Mouse (Mus musculus) hindbrain, embryonic 12.5 days (tissue): ENCODE results near the gene Hsd17b14. TPM values are rescaled to one million over a fixed set of nuclear protein-coding genes. Genes with fewer than 3 reads are reported as not detected.

Source experiments
- ATAC-seq: fragments of 200-750 bp; cut with Nextera tagmentation; 2 replicates; pipeline ENCODE4 v1.8.0; 2017; ENCODE audit warnings: moderate TSS enrichment; ENCODE audit not compliant: low FRiP score
- H3K27ac ChIP-seq: fragments of 300-500 bp; sonication (generic); 2 replicates; pipeline ENCODE4 v1.5.1; 2016; ENCODE audit warnings: mild to moderate bottlenecking
- H3K27me3 ChIP-seq: fragments of 300-500 bp; sonication (generic); 2 replicates; pipeline ENCODE4 v1.6.1; 2016; ENCODE audit warnings: mild to moderate bottlenecking
- H3K36me3 ChIP-seq: fragments of 300-500 bp; sonication (generic); 2 replicates; pipeline ENCODE4 v1.6.1; 2016; ENCODE audit warnings: mild to moderate bottlenecking
- H3K4me1 ChIP-seq: fragments of 300-500 bp; sonication (generic); 2 replicates; pipeline ENCODE4 v1.6.1; 2016
- H3K4me2 ChIP-seq: fragments of 300-500 bp; sonication (generic); replicated peaks from 2 replicates; pipeline ENCODE4 v1.6.1; 2016; ENCODE audit warnings: mild to moderate bottlenecking
- H3K4me3 ChIP-seq: fragments of 300-500 bp; sonication (generic); 2 replicates; pipeline ENCODE4 v1.5.1; 2016; ENCODE audit warnings: mild to moderate bottlenecking
- H3K9ac ChIP-seq: fragments of 300-500 bp; sonication (generic); 2 replicates; pipeline ENCODE4 v1.6.1; 2016; ENCODE audit warnings: mild to moderate bottlenecking, moderate library complexity
- H3K9me3 ChIP-seq: fragments of 300-500 bp; sonication (generic); replicated peaks from 2 replicates; pipeline ENCODE4 v1.6.1; 2016; ENCODE audit warnings: mild to moderate bottlenecking
- WGBS: fragments of 180-500 bp; shearing (Covaris S2); methylation state at CpG from one replicate; pipeline ENCODE4 v1.1.7; 2016; 5-methylcytosine and 5-hydroxymethylcytosine counted together
- polyA plus RNA-seq: library from polyadenylated mRNA; unstranded; fragments of >200 nt; fragmentation: Nextera tagmentation; extraction: Ambion mirVana; gene quantifications from 2 replicates; pipeline ENCODE4 v1.2.1, GENCODE M21; 2016

Gene Hsd17b14
- polyA plus RNA-seq, 1 experiment from 2014 or later: 0.79 TPM

DNA sequence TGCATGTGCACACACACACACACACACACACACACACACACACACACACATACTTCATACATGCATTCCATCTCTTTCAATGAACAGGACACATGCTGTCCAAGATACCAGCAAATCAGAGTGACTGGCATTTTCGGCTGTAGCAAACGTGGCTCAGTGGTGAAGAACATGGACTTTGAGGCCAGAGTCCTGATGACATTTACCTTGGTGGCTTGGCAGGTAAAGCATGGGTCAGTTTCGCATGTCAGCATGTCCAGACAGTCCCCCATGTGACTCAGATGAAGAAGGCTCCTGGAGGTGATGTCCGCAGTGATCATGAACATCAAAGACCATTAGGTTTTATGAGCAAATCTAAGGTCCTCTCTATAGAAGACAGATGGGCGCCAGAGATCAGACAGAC, 42.3 kb downstream of the Hsd17b14 start:
- whole genome bisulfite sequencing: 88% methylated on average over 5 of the region's 5 CpGs
- ATAC-seq: no peak

DNA sequence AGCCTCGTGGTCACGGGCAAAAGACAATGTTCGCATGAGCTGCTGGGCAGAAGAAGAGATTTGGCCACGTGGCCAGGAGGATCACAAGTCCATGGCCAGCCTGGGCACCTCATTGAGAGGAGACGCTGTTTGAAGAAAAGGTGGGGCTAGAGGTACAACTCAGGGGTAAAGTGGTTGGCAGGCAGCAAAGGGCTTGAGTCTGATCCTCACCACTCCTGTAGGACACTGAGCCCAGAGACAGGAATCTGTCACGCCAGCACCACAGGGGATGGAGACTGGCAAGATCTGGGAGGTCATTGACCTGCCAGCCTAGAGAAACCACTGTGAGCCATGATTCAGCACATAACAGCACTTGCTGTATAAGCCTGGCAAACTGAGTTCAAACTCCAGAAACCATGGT, 42.8 kb downstream of the Hsd17b14 start:
- Histone ChIP-seq H3K4me1 (no peaks in the 10 kb centered on the region), H3K9me3 (no peaks in the 10 kb centered on the region), H3K4me2 (no peak overlapping the region), H3K36me3 (no peaks in the 10 kb centered on the region), H3K9ac (no peak overlapping the region), H3K27ac (no peak overlapping the region), H3K27me3 (no peaks in the 10 kb centered on the region), H3K4me3 (no peak overlapping the region)
- no peak for ATAC-seq
- WGBS: 90% methylated on average over 6 of the region's 6 CpGs

More for the DNA sequence above, 42.3 kb downstream of the Hsd17b14 start:
- no peaks in the 10 kb centered on the region for H3K36me3 ChIP-seq
- H3K4me1 ChIP-seq: no peaks in the 10 kb centered on the region
- H3K4me2 ChIP-seq: no peak overlapping the region
- no peaks in the 10 kb centered on the region for H3K9me3 ChIP-seq
- no peak overlapping the region for H3K4me3 ChIP-seq
- H3K9ac ChIP-seq: no peak overlapping the region
- H3K27ac ChIP-seq: no peak overlapping the region
- H3K27me3 ChIP-seq: no peaks in the 10 kb centered on the region

DNA sequence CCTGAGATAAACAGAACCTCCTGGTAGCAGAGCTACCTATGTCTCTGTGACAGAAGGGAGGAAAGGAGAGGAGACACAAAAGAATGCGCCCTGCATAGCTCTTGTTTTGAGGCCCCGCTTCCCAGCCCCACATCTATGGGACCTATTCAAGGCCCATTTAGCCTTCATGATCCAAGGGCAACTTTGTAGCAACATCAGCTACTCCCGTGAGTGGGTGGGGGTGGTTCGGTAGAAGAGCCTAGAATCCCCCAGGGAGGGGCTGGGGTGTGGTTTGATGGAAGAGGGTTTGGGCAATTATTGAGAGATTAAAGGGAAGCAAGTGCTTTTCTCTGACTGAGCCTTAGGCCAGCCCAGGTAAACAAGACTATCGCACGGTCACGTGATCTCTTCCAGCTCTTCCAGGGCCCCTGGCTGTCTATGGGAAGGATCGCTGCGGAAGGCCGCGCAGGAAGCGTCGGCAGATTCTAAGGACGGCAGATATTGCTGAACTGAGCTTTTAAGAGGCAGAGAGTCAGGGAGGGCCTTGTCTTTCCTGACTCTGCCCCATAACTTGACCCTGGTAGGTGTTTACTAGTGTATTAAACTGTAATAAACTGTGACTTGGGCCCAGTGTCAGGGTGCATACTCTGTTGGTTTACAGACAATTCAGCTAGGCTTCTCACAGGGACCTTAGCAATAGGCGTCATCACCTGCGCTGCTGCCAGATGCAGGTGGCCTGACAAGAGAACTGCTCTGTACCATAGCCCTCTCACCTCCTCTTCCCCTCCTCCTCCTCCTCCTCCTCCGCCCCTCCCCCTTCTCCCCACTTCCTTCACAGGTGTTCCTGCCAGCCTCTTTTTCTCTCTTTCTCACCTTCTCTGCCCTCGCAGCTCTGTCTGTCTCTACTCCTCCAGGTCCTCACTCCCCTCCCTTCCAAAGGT, 44.5 kb downstream of the Hsd17b14 start:
- Histone ChIP-seq H3K4me2 (no peak overlapping the region), H3K4me3 (no peak overlapping the region), H3K9me3 (no peaks in the 10 kb centered on the region), H3K9ac (no peak overlapping the region), H3K36me3 (no peaks in the 10 kb centered on the region), H3K4me1 (no peaks in the 10 kb centered on the region), H3K27me3 (no peaks in the 10 kb centered on the region), H3K27ac (no peak overlapping the region)
- no peak for ATAC-seq
- WGBS: 47% methylated on average over 18 of the region's 18 CpGs

DNA sequence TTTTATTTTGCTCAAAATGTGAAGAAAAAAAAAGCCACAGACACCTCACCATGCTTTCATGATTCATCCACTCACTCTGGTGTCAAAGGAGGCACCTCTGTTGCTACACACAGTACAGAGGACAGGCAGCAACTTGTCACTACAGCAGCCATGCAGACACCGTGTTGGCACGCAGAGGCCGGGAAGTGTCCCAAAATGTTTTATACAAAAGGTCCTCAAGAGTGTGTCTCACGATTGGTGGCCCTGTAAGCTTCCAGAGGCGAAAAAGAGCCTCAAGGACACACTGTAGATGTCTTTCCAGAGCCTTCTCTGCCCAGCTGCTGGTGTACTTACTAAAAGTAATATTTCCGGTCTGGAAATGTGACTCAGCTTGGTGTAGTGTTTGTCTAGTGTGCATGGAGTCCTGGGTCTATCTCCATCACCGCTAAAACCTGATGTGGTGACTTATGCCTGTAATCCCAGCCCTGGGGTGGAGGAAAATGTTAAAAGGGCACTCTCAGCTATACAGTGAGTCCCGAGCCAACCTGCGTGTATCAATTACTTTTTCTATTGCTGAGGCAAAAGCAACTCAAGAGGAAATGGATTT, 51.1 kb downstream of the Hsd17b14 start:
- Histone ChIP-seq H3K9ac (no peak overlapping the region), H3K27ac (no peak overlapping the region), H3K4me3 (no peak overlapping the region), H3K27me3 (no peaks in the 10 kb centered on the region), H3K4me1 (no peaks in the 10 kb centered on the region), H3K36me3 (no peaks in the 10 kb centered on the region), H3K4me2 (no peak overlapping the region), H3K9me3 (no peaks in the 10 kb centered on the region)
- no peak for ATAC-seq
- WGBS: 82% methylated on average over 9 of the region's 9 CpGs

DNA sequence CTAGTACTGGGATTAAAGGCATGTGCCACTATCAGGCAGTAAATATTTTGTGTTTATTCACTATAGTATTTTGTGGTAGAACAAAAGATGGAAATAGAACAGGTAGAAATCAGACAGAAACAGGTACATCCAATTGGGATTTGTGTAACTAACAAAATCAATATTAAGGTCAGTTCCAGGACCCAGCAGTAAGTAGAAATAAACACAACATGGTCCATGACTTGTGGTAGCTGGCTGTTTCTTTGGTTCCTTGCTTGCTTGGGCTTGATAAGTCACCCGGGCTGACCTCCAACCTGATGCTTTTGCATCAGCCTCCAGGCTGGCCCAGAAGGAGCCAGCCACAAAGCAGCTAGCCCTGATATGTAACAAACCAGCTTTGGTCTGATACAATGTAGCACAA, 54.8 kb downstream of the Hsd17b14 start:
- Histone ChIP-seq H3K27ac (no peak overlapping the region), H3K9ac (no peak overlapping the region), H3K9me3 (no peaks in the 10 kb centered on the region), H3K4me3 (no peak overlapping the region), H3K36me3 (no peaks in the 10 kb centered on the region), H3K4me2 (no peak overlapping the region), H3K4me1 (no peaks in the 10 kb centered on the region), H3K27me3 (no peaks in the 10 kb centered on the region)
- no peak for ATAC-seq
- 88% methylated on average over 1 of the region's 1 CpGs for WGBS

DNA sequence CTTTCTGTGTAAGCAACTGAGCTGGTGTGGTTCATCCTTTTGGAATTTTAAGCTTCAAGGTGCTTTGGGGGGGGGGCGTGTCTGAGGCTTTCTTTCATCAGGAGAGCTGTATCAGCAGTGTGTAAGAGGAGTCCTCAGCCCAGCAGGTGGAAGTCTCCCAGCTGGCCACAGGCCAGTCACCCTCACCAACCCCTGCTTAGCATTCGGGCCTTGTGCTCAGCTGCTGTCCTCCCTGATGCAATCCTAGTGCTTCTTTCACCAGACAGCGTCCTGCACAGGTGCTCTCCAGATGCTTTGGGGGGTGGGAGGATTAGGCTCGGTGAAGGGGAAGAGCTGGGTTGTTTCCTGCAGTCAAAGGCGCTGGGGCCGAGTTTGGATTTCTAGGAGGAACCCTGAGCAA, 61.6 kb downstream of the Hsd17b14 start:
- no peak for ATAC-seq
- H3K9ac ChIP-seq: no peak overlapping the region
- no peak overlapping the region for H3K4me2 ChIP-seq
- H3K36me3 ChIP-seq: no peaks in the 10 kb centered on the region
- peaks cover 45% of the 10 kb centered on the region for H3K27me3 ChIP-seq
- H3K27ac ChIP-seq: no peak overlapping the region
- H3K9me3 ChIP-seq: no peaks in the 10 kb centered on the region
- H3K4me1 ChIP-seq: peaks cover 9% of the 10 kb centered on the region
- 23% methylated on average over 6 of the region's 6 CpGs for WGBS
- no peak overlapping the region for H3K4me3 ChIP-seq

DNA sequence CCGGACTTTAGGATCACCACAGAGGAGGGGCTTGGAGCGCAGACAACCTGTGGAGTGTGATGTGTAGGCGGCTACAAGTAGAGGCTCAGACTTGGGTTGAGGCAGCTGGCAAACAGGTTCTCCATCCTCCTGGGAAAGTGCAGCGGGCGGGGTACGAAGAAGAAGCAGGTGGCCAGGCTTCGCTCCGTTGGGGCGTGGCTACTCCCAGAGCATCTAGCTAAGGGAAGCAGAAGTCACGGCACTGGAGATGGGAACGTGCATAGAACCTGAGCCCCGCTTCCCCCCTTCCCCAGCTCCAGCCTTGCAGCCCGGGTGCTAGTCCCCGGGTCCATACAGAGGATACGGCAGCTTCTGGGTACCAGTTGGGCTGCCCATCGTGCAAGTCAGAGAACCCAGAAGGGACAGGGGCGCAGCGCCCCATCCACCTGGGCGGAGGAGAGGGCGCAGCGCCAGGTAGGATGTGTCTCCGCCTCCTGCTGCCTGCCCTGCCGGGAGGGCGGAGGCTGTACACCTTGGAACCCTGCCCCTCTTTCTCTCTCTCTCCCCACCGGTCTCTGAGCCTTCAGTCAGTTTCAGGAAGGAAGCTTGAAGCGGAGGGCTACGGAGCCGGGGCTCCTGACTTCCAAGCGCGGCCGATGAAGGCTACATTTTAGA, 62.5 kb downstream of the Hsd17b14 start, which contains the start of gene Fut1:
Gene Fut1 (plus strand): TSS at position 248 of the 654 bp plus-strand sequence.
- no peaks in the 10 kb centered on the region for H3K36me3 ChIP-seq
- H3K27me3 ChIP-seq: peaks cover 45% of the 10 kb centered on the region
- H3K9ac ChIP-seq: no peak within 1 kb of the TSS
- 7% methylated on average over 28 of the region's 31 CpGs for WGBS
- H3K4me3 ChIP-seq: no peak within 1 kb of the TSS
- H3K4me2 ChIP-seq: peak within 1 kb of the TSS; percentile 27; the same call in 1 of the 2 replicates
- peaks cover 9% of the 10 kb centered on the region for H3K4me1 ChIP-seq
- no peaks in the 10 kb centered on the region for H3K9me3 ChIP-seq
- ATAC-seq: no peak
- H3K27ac ChIP-seq: no peak within 1 kb of the TSS

Other genes with a start within 250 kb of the Hsd17b14 start
- gene Trpm4, start 221.1 kb upstream of the Hsd17b14 start, polyA plus RNA-seq: 11.5 and 14.7 TPM in 2 replicates
- gene Hrc, start 219.6 kb upstream of the Hsd17b14 start, polyA plus RNA-seq: 0.65 and 0.68 TPM in 2 replicates
- gene Ppfia3, start 187.9 kb upstream of the Hsd17b14 start, polyA plus RNA-seq: 15.6 and 16.2 TPM in 2 replicates
- gene Lin7b, start 184.3 kb upstream of the Hsd17b14 start, polyA plus RNA-seq: 2.9 and 3.8 TPM in 2 replicates
- gene Snrnp70, start 159.2 kb upstream of the Hsd17b14 start, polyA plus RNA-seq: 285 and 300 TPM in 2 replicates
- gene Kcna7, start 149.2 kb upstream of the Hsd17b14 start, polyA plus RNA-seq: not detected in 2 replicates
- 1.2 and 1.3 TPM in 2 replicates for gene Ntf5, start 141.2 kb upstream of the Hsd17b14 start, polyA plus RNA-seq
- gene Lhb, start 134.1 kb upstream of the Hsd17b14 start, polyA plus RNA-seq: 1.0 and 1.6 TPM in 2 replicates
- gene Gys1, start 120.0 kb upstream of the Hsd17b14 start, polyA plus RNA-seq: 34.8 TPM in 2 replicates
- gene Ruvbl2, start 116.8 kb upstream of the Hsd17b14 start, polyA plus RNA-seq: 124 and 129 TPM in 2 replicates
- gene Ftl1, start 95.0 kb upstream of the Hsd17b14 start, polyA plus RNA-seq: 5,718 and 6,089 TPM in 2 replicates
- gene Bax, start 88.0 kb upstream of the Hsd17b14 start, polyA plus RNA-seq: 231 and 244 TPM in 2 replicates
- gene Tulp2, start 73.0 kb upstream of the Hsd17b14 start, polyA plus RNA-seq: 0.13 and 0.54 TPM in 2 replicates
- gene Gm45808, start 68.1 kb upstream of the Hsd17b14 start, polyA plus RNA-seq: not detected in 2 replicates
- gene Dhdh, start 66.1 kb upstream of the Hsd17b14 start, polyA plus RNA-seq: 3.4 and 3.5 TPM in 2 replicates
- gene Nucb1, start 44.5 kb upstream of the Hsd17b14 start, polyA plus RNA-seq: 144 and 147 TPM in 2 replicates
- gene Ppp1r15a, start 28.6 kb upstream of the Hsd17b14 start, polyA plus RNA-seq: 16.7 and 19.2 TPM in 2 replicates
- 1.9 and 3.8 TPM in 2 replicates for gene Plekha4, start 28.6 kb upstream of the Hsd17b14 start, polyA plus RNA-seq
- 35.2 and 36.9 TPM in 2 replicates for gene Bcat2, start 15.3 kb downstream of the Hsd17b14 start, polyA plus RNA-seq
- 0.45 TPM in 1 of 2 replicates, not detected in the other for gene Fgf21, start 60.6 kb downstream of the Hsd17b14 start, polyA plus RNA-seq
- 0.14 TPM in 1 of 2 replicates, not detected in the other for gene Fut1, start 62.4 kb downstream of the Hsd17b14 start, polyA plus RNA-seq
- gene Izumo1, start 66.9 kb downstream of the Hsd17b14 start, polyA plus RNA-seq: 0.18 TPM in 1 of 2 replicates, not detected in the other
- gene Rasip1, start 72.6 kb downstream of the Hsd17b14 start, polyA plus RNA-seq: 15.6 and 16.2 TPM in 2 replicates
- 3.7 and 4.8 TPM in 2 replicates for gene Mamstr, start 85.1 kb downstream of the Hsd17b14 start, polyA plus RNA-seq
- gene Fut2, start 111.5 kb downstream of the Hsd17b14 start, polyA plus RNA-seq: 0.37 TPM in 1 of 2 replicates, not detected in the other
- gene Ntn5, start 129.1 kb downstream of the Hsd17b14 start, polyA plus RNA-seq: 0.68 and 1.2 TPM in 2 replicates
- gene Sec1, start 139.5 kb downstream of the Hsd17b14 start, polyA plus RNA-seq: 1.1 and 2.2 TPM in 2 replicates
- 21.2 and 25.5 TPM in 2 replicates for gene Car11, start 144.9 kb downstream of the Hsd17b14 start, polyA plus RNA-seq
- 4.2 and 5.3 TPM in 2 replicates for gene Dbp, start 150.2 kb downstream of the Hsd17b14 start, polyA plus RNA-seq
- 607 and 682 TPM in 2 replicates for gene Rpl18, start 160.6 kb downstream of the Hsd17b14 start, polyA plus RNA-seq
- 28.7 and 30.3 TPM in 2 replicates for gene Sphk2, start 163.1 kb downstream of the Hsd17b14 start, polyA plus RNA-seq
- 0.89 and 1.0 TPM in 2 replicates for gene Fam83e, start 166.3 kb downstream of the Hsd17b14 start, polyA plus RNA-seq
- not detected in 2 replicates for gene Spaca4, start 170.9 kb downstream of the Hsd17b14 start, polyA plus RNA-seq
- gene Lmtk3, start 228.8 kb downstream of the Hsd17b14 start, polyA plus RNA-seq: 8.4 and 11.9 TPM in 2 replicates
- 2.4 and 3.0 TPM in 2 replicates for gene Sult2b1, start 229.8 kb downstream of the Hsd17b14 start, polyA plus RNA-seq